Mouse (Mus musculus) liver, embryonic 16.5 days (tissue): ENCODE data around the gene Agtrap. TPM values are rescaled to one million over a fixed set of nuclear protein-coding genes. Genes with fewer than 3 reads are reported as not detected.
A peak's percentile ranks its signal among the peaks of the same experiment; 100 is the strongest.

Experiments used
- ATAC-seq: fragments of 200-750 bp; cut with Nextera tagmentation; 2 replicates; pipeline ENCODE4 v1.8.0; 2017; ENCODE audit warnings: low read depth, mild to moderate bottlenecking, moderate number of reproducible peaks, moderate library complexity
- H3K27ac ChIP-seq: fragments of 300-500 bp; sonication (generic); 2 replicates; pipeline ENCODE4 v1.5.1; 2014; ENCODE audit warnings: mild to moderate bottlenecking, low read length
- H3K27me3 ChIP-seq: fragments of 300-500 bp; sonication (generic); 2 replicates; pipeline ENCODE4 v1.6.1; 2014; ENCODE audit warnings: low read depth, low read length, mixed read lengths; ENCODE audit not compliant: control insufficient read depth, insufficient read depth
- H3K36me3 ChIP-seq: fragments of 300-500 bp; sonication (generic); 2 replicates; pipeline ENCODE4 v1.6.1; 2014; ENCODE audit warnings: mild to moderate bottlenecking; ENCODE audit not compliant: control insufficient read depth, insufficient read depth
- H3K4me1 ChIP-seq: fragments of 300-500 bp; sonication (generic); 2 replicates; pipeline ENCODE4 v1.6.1; 2014; ENCODE audit warnings: low read depth, low read length, mixed read lengths; ENCODE audit not compliant: control insufficient read depth
- H3K4me2 ChIP-seq: fragments of 300-500 bp; sonication (generic); 2 replicates; pipeline ENCODE4 v1.6.1; 2014; ENCODE audit warnings: low read depth, low read length, mixed read lengths
- H3K4me3 ChIP-seq: fragments of 300-500 bp; sonication (generic); 2 replicates; pipeline ENCODE4 v1.5.1; 2014; ENCODE audit warnings: low read depth, mild to moderate bottlenecking, low read length
- H3K9ac ChIP-seq: fragments of 300-500 bp; sonication (generic); 2 replicates; pipeline ENCODE4 v1.6.1; 2014; ENCODE audit warnings: low read depth, low read length
- H3K9me3 ChIP-seq: fragments of 300-500 bp; sonication (generic); replicated peaks from 2 replicates; pipeline ENCODE4 v1.6.1; 2016; ENCODE audit warnings: low read length; ENCODE audit not compliant: control insufficient read depth
- WGBS: fragments of 180-500 bp; shearing (Covaris S2); extraction: QIAGEN DNeasy Blood & Tissue Kit; methylation state at CpG from one replicate; pipeline ENCODE4 v1.1.7; 2014; ENCODE audit not compliant: insufficient replicate concordance; 5-methylcytosine and 5-hydroxymethylcytosine counted together
- polyA plus RNA-seq: library from polyadenylated mRNA; unstranded; fragments of >200 nt; fragmentation: Nextera tagmentation; extraction: Ambion mirVana; gene quantifications from 2 replicates; pipeline ENCODE4 v1.2.1, GENCODE M21; 2015

Agtrap gene
- polyA plus RNA-seq, 1 experiment from 2014 or later: 9.4 TPM

DNA sequence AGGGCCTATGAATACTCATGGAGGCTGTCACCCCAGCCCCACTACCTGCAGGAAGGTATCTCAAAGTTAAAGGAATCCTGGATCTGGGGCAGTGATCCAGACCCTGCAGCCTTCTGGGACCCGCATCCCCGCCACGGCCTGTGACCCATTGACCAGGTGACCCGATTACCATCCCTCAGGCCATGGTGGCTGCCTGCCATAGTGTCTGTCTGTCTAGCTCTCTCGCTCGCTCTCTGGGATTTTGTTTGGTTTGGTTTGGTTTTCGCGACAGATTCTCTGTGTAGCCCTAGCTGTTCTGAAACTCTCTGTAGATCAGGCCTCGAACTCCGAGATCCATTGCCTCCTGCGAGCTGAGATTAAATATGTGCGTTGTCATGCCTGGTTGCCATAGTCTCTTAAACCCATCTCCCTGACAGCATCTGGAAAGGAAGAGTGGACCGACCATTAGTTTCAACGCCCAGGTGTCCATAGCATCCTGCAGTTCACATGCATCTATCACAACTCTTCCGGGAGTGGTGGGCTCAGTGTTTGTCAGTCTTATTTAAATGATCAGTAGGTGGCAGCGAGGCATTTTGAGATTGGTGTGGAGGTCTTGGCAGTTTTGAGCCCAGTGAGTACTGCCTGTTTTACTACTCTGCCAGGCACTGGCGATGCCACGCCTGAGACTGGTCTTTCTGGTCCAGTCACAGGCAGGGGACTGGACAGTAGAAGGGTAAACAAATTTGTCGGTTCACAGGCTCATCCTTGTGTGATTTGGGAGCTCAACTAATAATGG lies 48.4 kb downstream of the Agtrap start:
- 18% methylated on average over 19 of the region's 19 CpGs for WGBS
- Histone ChIP-seq H3K9ac (peak overlapping the region; percentile 78), H3K27me3 (no peaks in the 10 kb centered on the region), H3K27ac (peak overlapping the region; percentile 95), H3K36me3 (peaks cover 7% of the 10 kb centered on the region), H3K4me2 (peak overlapping the region; percentile 96), H3K9me3 (no peaks in the 10 kb centered on the region), H3K4me1 (peaks cover 57% of the 10 kb centered on the region), H3K4me3 (peak overlapping the region; percentile 89)
- peak; percentile 3 for ATAC-seq

DNA sequence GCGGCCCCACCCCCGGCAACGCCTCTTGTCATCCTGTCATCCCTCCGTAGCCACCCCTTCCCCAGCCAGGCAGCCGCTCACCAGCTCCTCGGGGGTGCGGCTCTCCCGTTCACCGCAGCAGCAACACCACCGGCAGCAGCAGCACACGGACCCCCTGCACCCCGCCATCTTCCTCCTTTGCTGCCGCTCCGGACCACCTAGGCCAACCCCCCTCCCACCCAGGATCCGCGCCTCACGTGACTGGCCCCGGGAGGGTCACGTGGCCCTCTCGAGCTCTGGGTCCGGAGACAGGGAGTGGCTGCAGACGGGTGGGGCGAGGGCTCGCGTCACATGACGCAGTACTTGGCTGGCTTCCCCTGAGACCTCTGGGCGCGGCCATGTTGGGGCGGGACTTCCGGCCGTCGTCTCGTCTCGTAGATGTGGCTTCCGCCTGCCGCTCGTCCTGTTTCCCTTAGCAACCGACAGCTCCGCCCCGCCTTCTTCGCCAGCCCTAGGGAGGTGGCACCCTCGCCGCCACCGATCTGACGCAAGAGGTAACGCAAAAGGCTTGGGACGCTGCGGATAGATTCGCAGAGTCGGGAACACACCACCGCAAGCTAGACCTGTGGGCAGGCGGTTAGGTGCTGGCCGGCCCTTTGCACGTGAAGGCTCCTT lies 49.1 kb downstream of the Agtrap start, which contains the start of the genes Clcn6 and Mthfr:
Gene Clcn6, minus strand, starts transcription at position 222 of the 654 bp plus-strand sequence.
Gene Mthfr, plus strand, starts transcription at position 478 of the 654 bp plus-strand sequence.
- WGBS: under 1% methylated on average over 54 of the region's 54 CpGs
- H3K36me3 ChIP-seq: peaks cover 4% of the 10 kb centered on the region; the same call in 1 of the 2 replicates
- peak within 1 kb of the TSS; percentile 96 for H3K4me2 ChIP-seq
- peak within 1 kb of the TSS; percentile 95 for H3K27ac ChIP-seq
- peak; percentile 91 for ATAC-seq
- no peaks in the 10 kb centered on the region for H3K9me3 ChIP-seq
- H3K4me3 ChIP-seq: peak within 1 kb of the TSS; percentile 89
- H3K4me1 ChIP-seq: peaks cover 50% of the 10 kb centered on the region
- no peaks in the 10 kb centered on the region for H3K27me3 ChIP-seq
- peak within 1 kb of the TSS; percentile 78 for H3K9ac ChIP-seq

GRCm38 (mm10) chr4:148038079-148038599 lies 49.7 kb downstream of the Agtrap start:
- Histone ChIP-seq H3K36me3 (peaks cover 4% of the 10 kb centered on the region; the same call in 1 of the 2 replicates), H3K27ac (peak overlapping the region; percentile 90), H3K9me3 (no peaks in the 10 kb centered on the region), H3K4me1 (peaks cover 48% of the 10 kb centered on the region), H3K27me3 (no peaks in the 10 kb centered on the region), H3K4me2 (peak overlapping the region; percentile 96), H3K4me3 (peak overlapping the region; percentile 89), H3K9ac (peak overlapping the region; percentile 76)
- WGBS: 5% methylated on average over 26 of the region's 26 CpGs
- ATAC-seq: no peak

DNA sequence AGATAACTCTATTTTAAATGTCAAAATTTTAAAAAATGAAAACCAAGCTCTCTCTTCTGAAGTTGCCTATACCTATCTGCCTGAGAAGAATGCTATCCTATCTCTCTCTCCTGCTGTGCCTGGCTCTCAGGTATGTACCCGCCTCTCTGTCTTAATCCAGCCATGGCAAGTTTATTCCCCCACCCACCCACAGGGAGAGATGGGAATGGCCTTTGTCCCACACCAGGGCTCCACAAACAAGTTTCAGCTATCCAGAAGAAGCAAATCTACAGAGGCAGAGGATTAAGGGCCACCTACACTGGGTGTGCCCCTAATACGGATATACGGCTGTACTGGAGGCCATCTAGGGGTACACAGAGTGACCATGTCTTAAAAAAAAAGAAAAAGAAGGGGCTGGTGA lies 52.4 kb downstream of the Agtrap start:
- H3K4me2 ChIP-seq: no peak overlapping the region
- H3K36me3 ChIP-seq: no peaks in the 10 kb centered on the region
- H3K9me3 ChIP-seq: no peaks in the 10 kb centered on the region
- ATAC-seq: no peak
- no peak overlapping the region for H3K4me3 ChIP-seq
- no peak overlapping the region for H3K27ac ChIP-seq
- no peak overlapping the region for H3K9ac ChIP-seq
- 70% methylated on average over 3 of the region's 3 CpGs for WGBS
- H3K27me3 ChIP-seq: no peaks in the 10 kb centered on the region
- peaks cover 22% of the 10 kb centered on the region for H3K4me1 ChIP-seq

DNA sequence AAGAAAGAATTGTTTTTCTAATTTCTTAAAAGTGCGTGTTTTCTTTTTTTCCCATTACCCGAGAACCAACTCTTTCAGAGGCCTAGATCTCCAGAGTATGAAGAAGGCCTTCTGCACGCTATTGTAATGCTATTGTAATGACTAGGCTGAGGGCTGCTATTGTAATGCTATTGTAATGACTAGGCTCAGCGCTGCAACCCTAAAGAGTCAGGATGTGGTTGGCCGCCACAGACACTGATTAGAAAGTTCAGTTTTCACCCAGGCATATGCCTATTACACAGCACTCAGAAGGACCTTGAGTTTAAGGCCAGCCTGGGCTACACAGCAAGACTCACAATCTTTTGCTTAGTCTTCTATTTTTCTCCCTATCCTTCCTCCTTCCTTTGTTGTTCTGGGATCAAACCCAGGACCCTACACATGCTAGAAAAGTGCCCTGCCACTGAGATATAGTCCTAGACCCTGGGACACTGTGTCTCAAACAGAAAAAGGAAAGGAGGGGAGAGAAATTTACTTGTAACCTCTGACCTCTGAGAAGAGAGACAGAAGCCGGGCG lies 53.9 kb downstream of the Agtrap start:
- no peak overlapping the region for H3K27ac ChIP-seq
- H3K27me3 ChIP-seq: no peaks in the 10 kb centered on the region
- no peaks in the 10 kb centered on the region for H3K36me3 ChIP-seq
- no peak for ATAC-seq
- no peak overlapping the region for H3K4me3 ChIP-seq
- no peak overlapping the region for H3K4me2 ChIP-seq
- H3K4me1 ChIP-seq: peaks cover 10% of the 10 kb centered on the region
- no peak overlapping the region for H3K9ac ChIP-seq
- H3K9me3 ChIP-seq: no peaks in the 10 kb centered on the region
- WGBS: 55% methylated on average over 7 of the region's 7 CpGs

DNA sequence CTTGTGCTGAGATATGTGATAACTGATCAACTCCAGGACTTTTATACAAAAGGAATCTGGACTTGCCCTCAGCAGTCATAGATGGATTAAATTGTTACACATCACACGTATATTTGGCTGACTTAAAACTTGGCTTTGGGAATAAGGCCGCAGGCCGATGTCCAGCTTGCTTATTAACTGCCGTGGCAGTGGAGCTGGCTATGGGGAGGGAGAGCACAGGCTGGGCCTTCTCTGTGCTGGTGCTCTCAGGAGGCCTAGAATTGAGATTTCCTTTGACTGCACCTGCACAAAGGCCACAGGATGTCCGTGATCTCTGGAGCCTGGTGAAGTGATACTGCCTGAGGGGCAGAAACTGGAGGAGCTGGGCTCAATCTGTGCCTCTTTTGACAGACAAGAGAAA lies 57.3 kb downstream of the Agtrap start:
- no peak for ATAC-seq
- H3K27ac ChIP-seq: no peak overlapping the region
- no peaks in the 10 kb centered on the region; the same call in 1 of the 2 replicates for H3K4me1 ChIP-seq
- no peak overlapping the region for H3K4me3 ChIP-seq
- H3K9me3 ChIP-seq: no peaks in the 10 kb centered on the region
- 81% methylated on average over 5 of the region's 5 CpGs for WGBS
- peaks cover 2% of the 10 kb centered on the region; the same call in 1 of the 2 replicates for H3K36me3 ChIP-seq
- no peak overlapping the region for H3K4me2 ChIP-seq
- H3K9ac ChIP-seq: no peak overlapping the region
- H3K27me3 ChIP-seq: no peaks in the 10 kb centered on the region

DNA sequence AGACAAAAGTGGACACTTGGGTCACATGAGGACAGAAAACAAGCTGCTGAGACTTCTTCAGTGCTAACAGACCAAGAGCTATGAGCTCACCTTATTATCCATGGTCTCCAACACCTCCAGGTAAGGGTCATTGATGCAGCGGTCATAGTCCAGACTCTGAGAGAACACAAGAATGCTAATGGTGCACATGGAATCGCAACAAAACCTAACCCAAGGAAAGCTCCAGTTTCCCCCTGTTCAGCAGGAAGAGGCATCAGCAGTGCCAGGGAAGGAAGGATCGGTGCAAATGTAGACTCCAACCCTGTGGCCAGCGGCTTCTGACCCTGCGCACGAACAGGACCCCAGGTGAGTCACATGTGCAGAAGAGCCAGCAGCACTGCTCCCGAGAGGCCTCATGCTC lies 58.5 kb downstream of the Agtrap start:
- no peaks in the 10 kb centered on the region for H3K27me3 ChIP-seq
- H3K36me3 ChIP-seq: peaks cover 2% of the 10 kb centered on the region; the same call in 1 of the 2 replicates
- no peak overlapping the region for H3K27ac ChIP-seq
- no peak for ATAC-seq
- no peaks in the 10 kb centered on the region; the same call in 1 of the 2 replicates for H3K4me1 ChIP-seq
- H3K9ac ChIP-seq: no peak overlapping the region
- H3K4me3 ChIP-seq: no peak overlapping the region
- WGBS: 81% methylated on average over 7 of the region's 7 CpGs
- no peaks in the 10 kb centered on the region for H3K9me3 ChIP-seq
- H3K4me2 ChIP-seq: no peak overlapping the region
